Mouse (Mus musculus) left cerebral cortex, adult 18-20 months (tissue): ENCODE results near the gene Clta. TPM values are rescaled to one million over a fixed set of nuclear protein-coding genes. Genes with fewer than 3 reads are reported as not detected.

Experiments used
- DNase-seq, 2 experiments: peaks; one replicate each; pipeline ENCODE4 v3.0.0; 2021 to 2022; ENCODE audit warnings: low spot score in 2 of 2, mixed read lengths in 1 of 2
- total RNA-seq, 2 experiments: library from RNA; stranded (reverse); gene quantifications; 2 replicates each; pipeline ENCODE4 v1.2.3; 2021

Clta gene
- total RNA-seq, 2 experiments from 2014 or later = 291 to 294 TPM

- no peak for DNase-seq
Measured at GRCm38 (mm10) chr4:43978521-43979443, 25.5 kb upstream of the Clta start.

- peak; percentile 93 to 95 for DNase-seq
Measured at GRCm38 (mm10) chr4:43979746-43980145, 24.5 kb upstream of the Clta start.

DNA sequence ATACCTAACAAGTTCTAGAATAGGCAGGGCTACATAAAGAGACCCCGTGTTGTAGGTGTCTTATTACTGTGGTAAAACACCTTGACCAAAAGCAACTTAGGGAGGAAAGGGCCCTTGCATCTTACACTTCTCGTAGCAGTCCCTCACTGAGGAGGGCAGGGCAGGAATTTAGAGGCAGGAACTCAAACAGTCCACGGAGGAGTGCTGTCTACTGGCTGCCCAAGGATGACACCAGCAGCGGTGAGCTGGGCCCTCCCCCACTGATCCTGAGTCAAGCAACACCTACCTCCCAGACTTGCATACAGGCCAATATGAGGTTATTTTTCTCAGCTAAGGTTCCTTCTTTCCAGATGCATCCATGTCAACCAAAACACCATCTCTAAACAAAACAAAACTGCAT lies 24.0 kb upstream of the Clta start:
- no peak for DNase-seq

DNA sequence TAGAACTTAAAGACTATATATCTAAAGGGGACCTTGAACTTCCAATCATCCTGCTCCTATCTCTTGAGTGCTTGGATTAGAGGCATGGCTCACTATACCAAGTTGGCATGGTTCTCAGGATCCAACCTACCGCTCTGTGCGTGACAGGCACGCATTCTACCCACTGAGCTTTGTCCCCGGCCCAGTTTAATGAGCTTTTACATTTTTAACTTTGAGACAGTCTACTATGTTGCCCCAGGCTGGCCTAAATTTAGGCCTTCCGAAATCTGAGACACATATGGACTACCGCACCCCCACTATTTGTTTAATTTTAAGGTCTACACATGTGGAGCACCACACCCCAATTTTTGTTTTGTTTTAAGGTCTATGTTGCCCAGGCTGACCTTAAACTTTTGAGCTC lies 23.4 kb upstream of the Clta start:
- DNase-seq = no peak

DNA sequence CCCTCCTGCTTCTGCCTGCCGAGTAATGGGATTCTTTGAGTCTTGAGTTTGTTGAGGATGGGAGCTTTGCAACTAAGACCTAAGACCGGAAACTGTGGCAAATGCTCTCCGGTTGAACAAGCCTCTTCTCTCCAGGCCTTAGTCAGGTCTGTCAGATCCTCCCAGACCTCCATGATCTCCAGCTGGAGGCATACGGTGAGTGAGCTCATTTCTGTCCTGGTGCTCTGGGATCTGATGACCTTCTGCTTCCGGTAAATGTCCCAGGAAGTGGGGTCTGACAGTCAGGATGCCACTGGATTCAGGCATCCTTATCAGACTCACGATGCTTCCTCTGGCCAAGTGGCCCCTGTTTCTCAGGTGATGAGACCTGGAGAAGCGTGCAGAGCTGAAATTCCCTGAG lies 23.0 kb upstream of the Clta start:
- DNase-seq = no peak

DNA sequence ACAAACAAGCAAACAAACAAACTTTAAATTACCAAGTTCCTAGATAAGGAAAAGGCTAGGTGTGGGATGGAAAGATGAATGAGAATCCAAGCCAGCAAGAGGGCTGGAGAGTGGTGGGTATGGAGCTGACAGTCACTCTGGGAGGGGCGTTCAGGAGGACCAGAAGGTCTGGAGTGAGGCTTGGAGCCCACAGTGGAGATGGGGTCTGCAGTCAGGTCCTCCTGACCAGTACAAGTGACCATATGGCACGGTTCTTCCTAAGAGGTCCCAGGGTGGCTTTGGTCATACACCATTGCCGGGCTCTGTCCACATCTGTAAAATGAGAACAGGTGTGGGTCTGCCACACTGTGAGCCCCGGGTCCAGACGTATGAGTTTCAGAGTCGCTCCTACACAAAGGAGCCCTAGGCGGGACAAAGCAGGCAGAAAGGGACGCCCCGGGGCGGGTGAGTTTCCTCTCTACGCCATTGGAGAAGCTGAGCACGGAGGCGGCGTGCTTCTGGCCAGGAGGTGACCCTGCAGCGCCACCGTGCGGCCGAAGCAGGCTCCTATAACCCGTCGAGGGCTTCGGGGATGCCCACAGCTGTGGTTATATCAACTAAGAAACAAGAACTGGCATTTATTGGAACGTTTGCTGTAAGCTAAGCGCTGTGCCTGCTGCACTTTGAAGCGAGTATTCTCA lies 22.1 kb upstream of the Clta start:
- peak; percentile 94 to 97 for DNase-seq

DNA sequence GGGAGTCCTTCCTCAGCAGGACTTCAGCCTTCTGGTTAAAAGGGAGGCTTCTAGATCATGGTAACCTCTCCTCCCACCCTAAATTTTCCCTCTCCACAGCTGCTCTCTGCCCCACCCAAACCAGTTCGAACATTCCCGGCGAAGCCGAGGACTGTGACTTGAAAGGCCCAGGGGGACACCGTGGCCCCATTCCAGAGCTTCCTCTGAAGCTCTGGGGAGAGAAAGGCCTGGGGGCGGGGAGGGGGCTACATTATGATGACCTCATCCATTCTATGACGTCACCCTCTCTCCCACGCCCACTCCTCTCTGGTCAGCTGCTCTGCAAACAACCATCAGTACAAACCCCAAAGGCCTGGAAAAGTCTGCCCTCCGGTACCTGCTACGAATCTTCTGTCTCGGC lies 21.1 kb upstream of the Clta start, which contains the start of gene Ccin:
Ccin (plus strand) TSS at position 303 of the 400 bp plus-strand sequence.
- DNase-seq = no peak

DNA sequence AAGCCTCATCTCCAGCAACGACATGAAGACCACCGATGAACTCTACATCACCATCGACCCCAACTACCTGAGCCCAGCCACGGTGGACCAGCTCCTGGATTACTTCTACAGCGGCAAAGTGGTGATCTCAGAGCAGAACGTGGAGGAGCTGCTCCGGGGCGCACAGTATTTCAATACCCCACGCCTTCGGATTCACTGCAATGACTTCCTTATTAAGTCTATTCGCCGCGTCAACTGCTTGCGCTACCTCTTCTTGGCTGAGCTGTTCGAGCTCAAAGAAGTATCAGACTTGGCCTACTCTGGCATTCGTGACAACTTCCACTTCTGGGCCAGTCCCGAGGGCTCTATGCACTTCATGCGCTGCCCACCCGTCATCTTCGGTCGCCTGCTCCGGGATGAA lies 20.5 kb upstream of the Clta start:
- no peak for DNase-seq

DNA sequence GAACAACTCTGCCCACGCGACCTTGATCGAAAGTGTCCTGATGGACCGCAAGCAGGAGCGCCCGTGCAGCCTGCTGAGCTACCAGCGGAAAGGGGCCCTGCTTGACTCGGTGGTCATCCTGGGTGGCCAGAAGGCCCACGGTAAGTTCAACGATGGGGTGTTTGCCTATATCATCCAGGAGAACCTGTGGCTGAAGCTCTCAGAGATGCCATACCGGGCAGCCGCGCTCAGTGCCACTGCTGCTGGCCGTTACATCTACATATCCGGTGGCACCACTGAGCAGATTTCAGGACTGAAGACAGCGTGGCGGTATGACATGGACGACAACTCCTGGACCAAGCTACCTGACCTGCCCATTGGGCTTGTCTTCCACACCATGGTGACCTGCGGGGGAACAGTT lies 19.9 kb upstream of the Clta start:
- no peak for DNase-seq

DNA sequence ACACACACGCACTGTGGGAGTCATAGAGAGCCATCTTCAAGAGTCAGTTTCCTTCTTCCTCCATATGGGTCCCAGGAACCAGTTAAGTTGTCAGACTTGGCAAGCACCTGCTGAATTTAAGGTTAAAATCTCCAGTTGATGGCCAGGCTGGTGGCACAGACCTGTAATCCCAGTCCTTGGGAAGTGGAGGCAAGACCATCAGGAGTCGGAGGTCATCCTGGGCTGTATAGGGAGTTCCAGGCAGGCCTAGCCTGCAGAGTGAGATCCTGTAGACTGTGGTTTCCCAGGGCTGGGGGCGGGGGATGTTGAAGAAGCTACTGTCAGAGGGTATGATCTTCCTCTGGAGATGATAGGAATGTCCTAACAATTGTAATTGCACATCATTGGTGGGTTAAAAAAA lies 15.3 kb upstream of the Clta start:
- DNase-seq = no peak

GRCm38 (mm10) chr4:43993072-43993471 lies 11.2 kb upstream of the Clta start:
- no peak for DNase-seq

DNA sequence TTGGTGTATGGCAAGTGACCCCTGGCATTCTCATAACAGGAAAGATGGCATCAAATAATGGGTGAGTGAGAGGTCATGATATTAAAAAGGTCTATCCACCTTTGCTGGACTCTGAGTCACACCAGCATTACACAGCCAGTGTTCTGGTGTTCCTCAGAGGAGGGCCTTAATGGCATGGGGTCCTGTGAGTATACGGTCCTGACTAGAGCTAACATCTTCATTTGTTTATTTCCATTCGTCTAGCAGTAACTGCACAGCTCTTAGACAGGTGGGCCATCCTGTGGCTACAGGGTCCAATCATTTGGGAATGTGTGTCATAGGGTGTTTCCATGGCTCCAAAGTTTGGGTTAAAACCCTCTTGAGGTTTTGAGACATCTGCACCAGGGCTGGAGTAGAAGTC lies 9.9 kb upstream of the Clta start:
- no peak for DNase-seq

- DNase-seq = no peak
Measured at GRCm38 (mm10) chr4:44003622-44004021, 630 bp upstream of the Clta start.

DNA sequence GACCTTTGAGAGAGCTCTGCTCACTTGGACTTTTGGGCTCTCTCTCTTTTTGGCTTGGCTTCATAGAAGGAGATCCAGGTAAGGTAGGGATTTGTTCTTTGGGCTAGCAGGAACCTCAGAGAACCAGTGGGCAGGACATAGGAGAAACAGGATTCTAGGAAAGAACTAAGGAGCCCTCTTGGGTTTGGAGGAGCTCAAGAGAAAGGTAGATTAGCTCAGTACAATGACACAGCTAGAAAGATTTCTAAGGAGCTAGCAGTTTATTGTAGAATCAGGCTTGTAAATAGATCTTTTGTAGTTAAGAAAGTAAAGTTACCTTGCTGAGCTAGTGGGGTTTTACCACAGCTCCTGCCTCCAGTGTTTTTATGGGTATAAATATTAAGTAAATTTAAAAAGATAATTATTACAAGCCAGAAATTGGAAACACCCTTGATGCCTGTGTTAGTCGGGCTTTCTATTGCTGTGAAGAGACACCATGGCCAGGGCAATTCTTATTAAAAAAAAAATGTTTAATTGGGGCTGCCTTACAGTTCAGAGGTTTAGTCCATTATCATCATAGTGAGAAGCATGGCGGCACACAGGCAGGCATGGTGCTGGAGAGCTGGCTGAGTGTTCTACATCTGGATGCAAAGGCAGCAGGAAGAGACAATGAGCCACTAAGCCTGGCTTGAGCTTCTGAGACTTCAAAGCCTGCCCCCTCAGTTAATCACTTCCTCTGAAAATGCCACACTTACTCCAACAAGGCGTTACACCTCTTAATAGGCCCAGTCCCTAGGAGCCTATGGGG lies 564 bp downstream of the Clta start:
- DNase-seq = no peak

DNA sequence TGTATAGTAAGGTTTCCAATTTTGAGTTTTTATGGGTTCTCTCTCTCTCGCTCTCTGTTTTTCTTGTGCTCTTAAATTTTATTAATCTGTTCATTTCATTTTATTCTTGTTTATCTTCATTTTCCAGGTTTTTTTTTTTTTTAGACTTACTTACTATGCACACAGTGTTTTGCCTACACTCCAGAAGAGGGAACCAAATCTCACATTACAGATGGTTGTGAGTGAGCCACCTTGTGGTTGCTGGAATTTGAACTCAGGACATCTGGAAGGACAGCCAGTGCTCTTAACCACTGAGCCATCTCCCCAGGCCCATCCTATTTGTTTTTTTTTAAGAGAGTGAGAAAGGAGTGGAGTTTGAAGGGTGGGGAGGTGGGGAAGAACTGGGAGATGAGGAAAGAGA lies 5.9 kb downstream of the Clta start:
- DNase-seq = no peak

DNA sequence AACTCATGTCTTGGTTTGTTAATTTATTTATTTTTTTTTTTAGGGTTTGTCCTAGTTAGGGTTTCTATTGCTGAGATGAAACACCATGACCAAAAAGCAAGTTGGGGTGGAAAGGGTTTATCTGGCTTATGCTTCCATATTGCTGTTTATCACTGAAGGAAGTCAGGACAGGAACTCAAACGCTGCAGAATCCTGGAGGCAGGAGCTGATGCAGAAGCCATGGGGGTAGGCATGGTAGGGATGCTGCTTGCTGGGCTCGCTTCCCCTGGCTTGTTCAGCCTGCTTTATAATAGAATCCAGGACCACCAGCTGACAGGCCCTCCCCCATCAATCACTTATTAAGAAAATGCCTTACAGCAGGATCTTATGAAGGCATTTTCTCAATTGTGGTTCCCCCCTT lies 6.6 kb downstream of the Clta start:
- DNase-seq = no peak

DNA sequence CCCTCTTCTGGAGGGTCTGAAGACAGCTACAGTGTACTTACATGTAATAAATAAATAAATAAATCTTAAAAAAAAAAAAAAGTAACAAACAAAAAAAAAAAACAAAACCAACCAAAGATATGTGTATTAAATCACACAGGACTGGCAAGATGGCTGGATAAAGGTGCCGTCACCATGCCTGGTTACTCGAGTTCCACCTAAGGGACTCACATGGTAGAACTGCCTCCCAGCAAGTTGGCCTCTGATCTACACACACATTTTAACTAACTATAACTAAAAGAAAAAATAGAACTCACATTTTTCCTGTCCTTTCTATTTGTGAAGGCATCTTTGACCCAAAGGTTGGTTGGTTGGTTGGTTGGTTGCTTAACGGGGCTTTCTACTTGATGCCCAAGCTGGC lies 7.5 kb downstream of the Clta start:
- no peak for DNase-seq

DNA sequence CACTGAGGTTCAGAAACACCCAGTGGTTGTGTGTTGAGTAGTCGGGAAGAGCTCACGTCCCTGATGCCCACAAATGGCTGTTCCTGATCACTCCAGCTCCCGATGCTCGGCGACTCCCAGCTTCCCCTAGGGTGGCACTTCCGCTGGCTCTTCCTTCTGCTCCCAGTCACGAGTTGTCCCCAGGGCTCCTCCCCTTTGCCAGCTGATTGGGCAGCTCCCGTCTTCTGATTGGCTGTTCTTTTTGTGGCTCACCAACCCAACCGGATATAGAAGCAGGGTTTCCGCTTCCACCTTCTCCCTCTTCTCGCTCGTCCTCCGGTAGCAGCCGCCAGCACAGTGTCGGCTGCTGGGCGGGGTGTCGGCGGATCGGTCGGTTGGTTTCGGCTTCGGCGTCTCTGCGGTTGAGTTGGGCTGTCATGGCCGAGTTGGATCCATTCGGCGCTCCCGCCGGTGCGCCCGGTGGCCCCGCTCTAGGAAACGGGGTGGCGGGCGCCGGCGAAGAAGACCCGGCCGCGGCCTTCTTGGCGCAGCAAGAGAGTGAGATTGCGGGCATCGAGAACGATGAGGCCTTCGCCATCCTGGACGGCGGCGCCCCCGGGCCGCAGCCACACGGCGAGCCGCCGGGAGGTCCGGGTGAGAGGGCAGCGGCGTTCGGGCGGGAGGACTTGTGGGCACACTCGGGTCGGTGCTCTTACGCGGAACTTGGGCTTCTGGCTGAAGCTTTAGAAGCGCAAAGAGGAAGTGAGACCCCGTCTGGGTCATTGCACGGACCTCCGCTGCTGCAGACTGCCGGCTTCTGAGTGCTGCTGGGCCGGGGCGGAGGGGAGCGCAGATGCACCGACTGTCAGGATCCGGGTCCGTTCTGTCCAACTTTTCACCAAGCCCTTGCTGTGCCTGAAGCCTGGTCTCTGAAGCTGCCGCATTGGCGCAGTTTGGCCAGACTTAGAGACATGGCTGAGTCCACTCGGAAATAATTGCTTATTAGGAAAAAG lies 8.4 kb downstream of the Clta start:
- peak; percentile 90 to 94 for DNase-seq

- no peak for DNase-seq
Measured at GRCm38 (mm10) chr4:44013391-44014070, 9.3 kb downstream of the Clta start.

DNA sequence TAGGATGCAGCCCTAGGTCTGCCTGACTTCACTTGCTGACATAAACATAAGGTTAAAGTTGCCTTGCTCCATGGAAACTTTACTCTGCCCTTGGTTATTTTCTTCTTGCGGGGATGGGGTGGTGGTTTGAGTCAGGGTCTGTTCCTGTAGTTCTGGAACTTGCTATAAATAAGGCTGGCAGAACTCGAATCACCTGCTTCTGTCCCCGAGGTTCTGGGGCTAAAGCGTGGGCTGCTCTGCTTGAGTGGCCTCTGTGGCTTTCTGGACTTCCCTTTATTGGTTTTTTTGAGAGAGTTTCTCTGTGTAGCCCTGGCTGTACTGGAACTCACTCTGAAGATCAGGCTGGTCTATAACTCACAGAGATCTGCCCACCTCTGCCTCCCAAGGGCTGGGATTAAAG lies 11.8 kb downstream of the Clta start:
- no peak for DNase-seq
